Mouse (Mus musculus) heart, embryonic 12.5 days (tissue): Measurements from ENCODE around the gene Afmid. TPM values are rescaled to one million over a fixed set of nuclear protein-coding genes. Genes with fewer than 3 reads are reported as not detected.

Source experiments
- ATAC-seq: fragments of 200-750 bp; cut with Nextera tagmentation; 2 replicates; pipeline ENCODE4 v1.8.0; 2017; ENCODE audit warnings: moderate TSS enrichment, moderate library complexity; ENCODE audit not compliant: insufficient number of reproducible peaks, low FRiP score
- H3K27ac ChIP-seq: fragments of 300-500 bp; sonication (generic); 2 replicates; pipeline ENCODE4 v1.5.1; 2016; ENCODE audit warnings: mild to moderate bottlenecking, moderate library complexity; ENCODE audit not compliant: poor library complexity, severe bottlenecking
- H3K27me3 ChIP-seq: fragments of 300-500 bp; sonication (generic); replicated peaks from 2 replicates; pipeline ENCODE4 v1.6.1; 2016; ENCODE audit warnings: mild to moderate bottlenecking, moderate library complexity
- H3K36me3 ChIP-seq: fragments of 300-500 bp; sonication (generic); 2 replicates; pipeline ENCODE4 v1.6.1; 2016; ENCODE audit warnings: mild to moderate bottlenecking, moderate library complexity
- H3K4me1 ChIP-seq: fragments of 300-500 bp; sonication (generic); replicated peaks from 2 replicates; pipeline ENCODE4 v1.6.1; 2016; ENCODE audit warnings: mild to moderate bottlenecking
- H3K4me2 ChIP-seq: fragments of 300-500 bp; sonication (generic); 2 replicates; pipeline ENCODE4 v1.6.1; 2016; ENCODE audit warnings: mild to moderate bottlenecking, moderate library complexity
- H3K4me3 ChIP-seq: fragments of 300-500 bp; sonication (generic); 2 replicates; pipeline ENCODE4 v1.5.1; 2016; ENCODE audit warnings: mild to moderate bottlenecking
- H3K9ac ChIP-seq: fragments of 300-500 bp; sonication (generic); 2 replicates; pipeline ENCODE4 v1.6.1; 2016; ENCODE audit warnings: mild to moderate bottlenecking, moderate library complexity
- H3K9me3 ChIP-seq: fragments of 300-500 bp; sonication (generic); replicated peaks from 2 replicates; pipeline ENCODE4 v1.6.1; 2016; ENCODE audit warnings: mild to moderate bottlenecking, moderate library complexity
- WGBS: fragments of 180-500 bp; shearing (Covaris S2); methylation state at CpG from one replicate; pipeline ENCODE4 v1.1.7; 2016; 5-methylcytosine and 5-hydroxymethylcytosine counted together
- polyA plus RNA-seq: library from polyadenylated mRNA; unstranded; fragments of >200 nt; fragmentation: Nextera tagmentation; extraction: Ambion mirVana; gene quantifications from 2 replicates; pipeline ENCODE4 v1.2.1, GENCODE M21; 2016

Afmid gene
- polyA plus RNA-seq, 1 experiment from 2014 or later = 13.5 TPM

- Histone ChIP-seq H3K4me1 (peaks cover 40% of the 10 kb centered on the region), H3K4me3 (no peak overlapping the region), H3K36me3 (no peaks in the 10 kb centered on the region), H3K27ac (no peak overlapping the region), H3K27me3 (peaks cover 16% of the 10 kb centered on the region), H3K4me2 (no peak overlapping the region), H3K9ac (no peak overlapping the region), H3K9me3 (no peaks in the 10 kb centered on the region)
- ATAC-seq = no peak
- 52% methylated on average over 4 of the region's 4 CpGs for WGBS
Observed at GRCm38 (mm10) chr11:117794035-117794551, 31.6 kb upstream of the Afmid start.

- H3K27ac ChIP-seq = no peak overlapping the region
- H3K36me3 ChIP-seq = no peaks in the 10 kb centered on the region
- 35% methylated on average over 5 of the region's 5 CpGs for WGBS
- H3K4me3 ChIP-seq = no peak overlapping the region
- no peaks in the 10 kb centered on the region for H3K9me3 ChIP-seq
- H3K9ac ChIP-seq = no peak overlapping the region
- peaks cover 9% of the 10 kb centered on the region; the same call in 1 of the 2 replicates for H3K27me3 ChIP-seq
- H3K4me2 ChIP-seq = no peak overlapping the region
- no peak for ATAC-seq
- H3K4me1 ChIP-seq = peaks cover 30% of the 10 kb centered on the region
Observed at GRCm38 (mm10) chr11:117796954-117797353, 28.8 kb upstream of the Afmid start.

DNA sequence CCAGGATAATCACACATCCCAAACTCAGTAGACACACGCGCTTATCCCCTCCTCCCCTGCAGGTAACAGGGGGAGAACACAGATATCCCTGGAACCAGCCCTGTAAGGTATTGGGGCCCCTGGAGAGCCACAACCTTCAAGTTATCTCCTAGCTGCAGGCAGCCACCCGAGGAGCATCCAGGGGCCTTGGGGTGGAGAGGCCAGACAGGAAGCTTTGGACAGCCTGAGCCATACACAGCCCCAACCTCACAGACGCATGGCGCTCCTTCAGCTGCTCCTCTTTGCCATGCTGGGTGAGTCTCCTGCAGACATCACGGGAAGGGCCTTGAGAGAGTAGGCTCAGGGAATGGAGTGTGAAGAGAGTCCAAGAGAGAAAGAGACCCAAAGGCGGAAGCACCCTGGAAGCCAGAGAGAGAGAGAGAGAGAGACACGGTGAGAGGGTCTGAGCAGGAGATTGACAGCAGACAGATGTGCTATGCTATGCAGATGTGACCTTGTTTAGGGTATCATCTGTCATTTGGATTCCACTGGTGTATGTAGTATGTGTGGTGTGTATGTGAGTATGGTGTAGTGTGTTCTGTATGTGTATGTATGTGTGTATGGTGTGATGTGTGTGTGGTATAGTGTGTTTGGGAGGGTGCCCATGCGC, 28.1 kb upstream of the Afmid start, which contains the start of gene 6030468B19Rik:
Gene 6030468B19Rik (plus strand): TSS at position 150 of the 649 bp plus-strand sequence.
- Histone ChIP-seq H3K36me3 (no peaks in the 10 kb centered on the region), H3K4me1 (peaks cover 23% of the 10 kb centered on the region), H3K9ac (peak within 1 kb of the TSS; percentile 28; the same call in 1 of the 2 replicates), H3K27me3 (peaks cover 9% of the 10 kb centered on the region; the same call in 1 of the 2 replicates), H3K9me3 (no peaks in the 10 kb centered on the region), H3K4me3 (peak within 1 kb of the TSS; percentile 4; the same call in 1 of the 2 replicates), H3K27ac (no peak within 1 kb of the TSS), H3K4me2 (peak within 1 kb of the TSS; percentile 30)
- WGBS = 33% methylated on average over 9 of the region's 9 CpGs
- ATAC-seq = peak; percentile 70

GRCm38 (mm10) chr11:117798160-117798541, 27.6 kb upstream of the Afmid start:
- Histone ChIP-seq H3K4me3 (peak overlapping the region; percentile 4; the same call in 1 of the 2 replicates), H3K9ac (peak overlapping the region; percentile 28; the same call in 1 of the 2 replicates), H3K9me3 (no peaks in the 10 kb centered on the region), H3K4me2 (peak overlapping the region; percentile 30), H3K27ac (no peak overlapping the region), H3K36me3 (no peaks in the 10 kb centered on the region), H3K4me1 (peaks cover 22% of the 10 kb centered on the region), H3K27me3 (peaks cover 12% of the 10 kb centered on the region)
- peak; percentile 52; the same call in 1 of the 2 replicates for ATAC-seq
- WGBS = 13% methylated on average over 2 of the region's 2 CpGs

DNA sequence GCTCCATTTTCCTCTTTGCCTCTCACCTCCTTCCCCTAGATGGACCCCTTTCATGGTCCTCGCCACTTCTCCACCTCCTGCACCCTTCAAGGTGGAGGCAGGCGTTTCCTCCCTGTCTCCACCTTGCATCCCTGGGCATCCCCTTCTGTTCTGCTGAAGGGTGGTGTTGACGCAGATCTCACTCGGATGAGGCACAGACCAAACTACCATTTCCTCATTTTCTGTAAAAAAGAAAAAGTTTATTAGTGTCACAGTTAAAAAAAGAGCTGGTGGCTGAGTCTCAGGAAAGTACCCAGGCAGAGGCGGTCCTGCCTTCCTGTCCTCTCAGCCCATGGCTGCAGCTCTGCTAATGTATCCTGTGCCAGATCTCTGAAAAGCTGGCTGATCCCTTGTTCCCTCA, 26.6 kb upstream of the Afmid start:
- H3K4me3 ChIP-seq = no peak overlapping the region

GRCm38 (mm10) chr11:117800038-117800437, 25.7 kb upstream of the Afmid start:
- Histone ChIP-seq H3K27me3 (peaks cover 11% of the 10 kb centered on the region), H3K27ac (no peak overlapping the region), H3K4me1 (peaks cover 22% of the 10 kb centered on the region), H3K9ac (no peak overlapping the region), H3K4me2 (no peak overlapping the region), H3K9me3 (no peaks in the 10 kb centered on the region), H3K4me3 (no peak overlapping the region), H3K36me3 (no peaks in the 10 kb centered on the region)
- 87% methylated on average over 7 of the region's 7 CpGs for WGBS
- no peak for ATAC-seq

More for the DNA sequence above, 26.6 kb upstream of the Afmid start:
- WGBS = 62% methylated on average over 5 of the region's 5 CpGs
- Histone ChIP-seq H3K36me3 (no peaks in the 10 kb centered on the region), H3K27ac (no peak overlapping the region), H3K9me3 (no peaks in the 10 kb centered on the region), H3K4me2 (peak overlapping the region; percentile 20; the same call in 1 of the 2 replicates), H3K9ac (no peak overlapping the region), H3K27me3 (peaks cover 11% of the 10 kb centered on the region), H3K4me1 (peaks cover 22% of the 10 kb centered on the region)
- ATAC-seq = no peak

GRCm38 (mm10) chr11:117801650-117802049, 24.1 kb upstream of the Afmid start:
- no peak overlapping the region for H3K9ac ChIP-seq
- H3K27ac ChIP-seq = no peak overlapping the region
- no peak overlapping the region for H3K4me3 ChIP-seq
- peaks cover 22% of the 10 kb centered on the region for H3K4me1 ChIP-seq
- 72% methylated on average over 7 of the region's 7 CpGs for WGBS
- no peaks in the 10 kb centered on the region for H3K9me3 ChIP-seq
- ATAC-seq = no peak
- H3K4me2 ChIP-seq = no peak overlapping the region
- no peaks in the 10 kb centered on the region for H3K36me3 ChIP-seq
- peaks cover 9% of the 10 kb centered on the region for H3K27me3 ChIP-seq

- Histone ChIP-seq H3K9me3 (no peaks in the 10 kb centered on the region), H3K4me1 (peaks cover 13% of the 10 kb centered on the region), H3K4me3 (no peak overlapping the region), H3K27me3 (peaks cover 9% of the 10 kb centered on the region), H3K27ac (no peak overlapping the region), H3K36me3 (no peaks in the 10 kb centered on the region), H3K4me2 (no peak overlapping the region), H3K9ac (no peak overlapping the region)
- no peak for ATAC-seq
- 94% methylated on average over 3 of the region's 3 CpGs for WGBS
Observed at GRCm38 (mm10) chr11:117803166-117803688, 22.5 kb upstream of the Afmid start.

- ATAC-seq = no peak
- Histone ChIP-seq H3K4me1 (peaks cover 20% of the 10 kb centered on the region), H3K27me3 (peaks cover 9% of the 10 kb centered on the region), H3K4me2 (no peak overlapping the region), H3K9ac (no peak overlapping the region), H3K4me3 (no peak overlapping the region), H3K9me3 (no peaks in the 10 kb centered on the region), H3K36me3 (peaks cover under 1% of the 10 kb centered on the region; the same call in 1 of the 2 replicates), H3K27ac (no peak overlapping the region)
- WGBS = 95% methylated on average over 6 of the region's 6 CpGs
Observed at GRCm38 (mm10) chr11:117806781-117807180, 18.9 kb upstream of the Afmid start.

- Histone ChIP-seq H3K4me2 (peak within 1 kb of the TSS; percentile 95), H3K36me3 (peaks cover 29% of the 10 kb centered on the region), H3K9ac (peak within 1 kb of the TSS; percentile 77), H3K4me1 (peaks cover 28% of the 10 kb centered on the region), H3K4me3 (peak within 1 kb of the TSS; percentile 67), H3K27me3 (peaks cover 3% of the 10 kb centered on the region; the same call in 1 of the 2 replicates), H3K27ac (peak within 1 kb of the TSS; percentile 24), H3K9me3 (no peaks in the 10 kb centered on the region)
- under 1% methylated on average over 73 of the region's 75 CpGs for whole genome bisulfite sequencing
- ATAC-seq = peak; percentile 82
Observed at GRCm38 (mm10) chr11:117809407-117810311, 16.1 kb upstream of the Afmid start, which contains the start of the genes Gm20708 and Syngr2. TSS of gene Gm20708 (plus strand) at chr11:117809668. TSS of gene Syngr2 (plus strand) at chr11:117809668.
